Mouse (Mus musculus) CD4-positive helper T cell, adult 2 months (primary cell): ENCODE data around the gene Map3k13.
A peak's percentile ranks its signal among the peaks of the same experiment; 100 is the strongest.
"Not testable (repeated sequence)": the region's sequence is repeated elsewhere in the genome, so short reads cannot be mapped to it uniquely, and the experiment has no call there.

ENCODE experiments used
- DNase-seq: peaks from one replicate; pipeline ENCODE4 v3.0.0-alpha.2; 2012; ENCODE audit warnings: low read depth, missing footprints, low spot score

The Map3k13 gene

GRCm38 (mm10) chr16:21793875-21794696, at the start of gene Map3k13:
Map3k13 (plus strand) TSS chr16:21794346.
- peak; percentile 94 for DNase-seq

DNA sequence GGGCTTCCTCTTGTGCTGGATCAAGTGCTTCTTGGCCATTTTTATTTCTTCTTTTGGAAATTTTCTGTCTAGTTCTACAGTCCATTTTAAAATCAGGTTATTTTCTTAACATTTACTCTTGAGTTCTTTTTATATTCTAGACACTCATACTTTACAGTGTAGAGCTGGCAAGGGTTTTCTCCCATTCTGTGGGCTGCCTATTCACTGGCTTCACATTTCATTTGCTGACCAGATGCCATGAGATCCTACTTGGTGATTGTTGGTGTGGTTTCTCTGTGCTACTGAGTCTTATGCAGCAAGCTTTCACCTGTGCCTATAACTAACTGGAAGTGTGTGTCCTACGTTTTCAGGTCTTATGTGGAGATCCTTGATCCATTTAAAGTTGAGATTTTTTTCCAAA, 35.7 kb upstream of the Map3k13 start:
- DNase-seq: no peak

DNA sequence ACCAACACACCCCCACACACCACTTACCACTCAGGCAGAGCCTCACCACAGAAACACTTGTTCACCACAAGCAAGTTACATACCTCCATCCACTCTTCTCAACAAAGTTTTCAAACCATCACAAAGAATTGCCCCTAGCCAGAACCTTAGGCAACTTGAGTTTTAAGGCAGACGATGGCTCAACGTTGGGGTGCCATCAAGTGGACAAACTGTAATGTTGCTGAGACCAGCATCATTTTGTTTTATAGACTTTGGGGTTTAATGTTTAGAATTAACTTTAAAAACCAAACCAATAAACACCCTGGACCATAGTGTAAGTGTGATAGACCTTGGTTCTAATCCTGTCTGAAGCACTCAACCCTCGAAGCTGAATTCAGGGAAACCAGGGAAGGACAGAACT, 25.9 kb upstream of the Map3k13 start:
- DNase-seq: no peak

- peak; percentile 14 for DNase-seq
These were observed 24.5 kb upstream of the Map3k13 start for GRCm38 (mm10) chr16:21769667-21770066.

DNA sequence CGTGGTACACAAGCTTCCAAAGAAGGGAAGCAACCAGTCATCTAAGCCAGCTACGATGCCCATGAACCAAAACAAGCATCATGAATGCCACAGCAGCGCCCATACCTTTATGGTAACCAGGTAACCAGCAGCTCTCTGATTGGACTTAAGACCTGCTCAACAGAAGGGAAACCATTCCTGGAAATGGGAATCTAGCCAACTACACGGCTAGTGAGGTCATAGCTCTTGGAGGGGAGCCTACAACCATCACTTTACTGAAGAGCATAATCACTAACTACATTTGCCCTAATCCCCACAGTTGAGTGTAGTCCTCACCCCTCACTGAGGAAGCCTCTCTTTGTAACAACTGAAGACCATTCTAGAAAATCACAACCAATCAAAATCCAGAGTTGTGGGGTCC, 19.4 kb upstream of the Map3k13 start:
- no peak for DNase-seq

- DNase-seq: peak; percentile 10
These were observed 15.8 kb upstream of the Map3k13 start for GRCm38 (mm10) chr16:21778293-21778866.

GRCm38 (mm10) chr16:21779149-21779548, 15.0 kb upstream of the Map3k13 start:
- no peak for DNase-seq

DNA sequence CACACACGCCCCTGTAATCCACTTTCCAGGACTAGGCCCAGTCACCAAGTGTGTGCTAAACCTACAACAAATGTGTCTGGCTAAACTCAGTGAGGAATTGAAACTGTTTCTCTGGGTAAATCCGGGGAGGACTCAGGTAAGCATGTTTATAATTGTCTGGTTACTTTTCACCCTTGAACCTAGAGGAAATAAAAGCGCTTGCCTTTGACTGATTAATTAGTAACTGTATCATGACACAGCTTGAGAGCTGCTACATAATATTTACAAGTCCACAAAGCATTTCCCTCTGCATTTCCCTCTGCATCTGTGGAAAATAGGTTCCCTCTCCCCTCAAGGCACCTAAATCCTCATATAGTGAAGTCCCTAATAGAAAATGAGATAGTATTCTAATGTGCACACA, 12.9 kb upstream of the Map3k13 start:
- no peak for DNase-seq

DNA sequence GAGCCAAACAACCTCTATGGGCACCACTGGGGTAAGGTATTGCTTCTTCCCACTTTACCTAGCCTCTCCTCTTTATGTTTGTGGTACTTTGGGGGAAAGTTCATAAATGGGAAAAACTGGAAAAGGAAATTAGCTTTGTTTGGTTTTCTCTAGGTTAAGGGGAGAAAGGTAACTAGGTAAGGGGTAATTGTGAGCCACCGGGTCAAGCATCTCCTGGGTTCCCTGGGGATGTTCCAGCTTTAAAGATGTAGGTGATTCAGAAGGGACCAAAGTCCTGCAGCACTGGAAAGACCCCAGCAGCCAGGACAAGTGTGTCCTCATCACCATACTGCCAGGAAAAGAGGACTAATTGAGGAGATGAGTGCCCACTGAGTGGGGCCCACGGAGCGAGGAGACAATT, 12.3 kb upstream of the Map3k13 start:
- no peak for DNase-seq

DNA sequence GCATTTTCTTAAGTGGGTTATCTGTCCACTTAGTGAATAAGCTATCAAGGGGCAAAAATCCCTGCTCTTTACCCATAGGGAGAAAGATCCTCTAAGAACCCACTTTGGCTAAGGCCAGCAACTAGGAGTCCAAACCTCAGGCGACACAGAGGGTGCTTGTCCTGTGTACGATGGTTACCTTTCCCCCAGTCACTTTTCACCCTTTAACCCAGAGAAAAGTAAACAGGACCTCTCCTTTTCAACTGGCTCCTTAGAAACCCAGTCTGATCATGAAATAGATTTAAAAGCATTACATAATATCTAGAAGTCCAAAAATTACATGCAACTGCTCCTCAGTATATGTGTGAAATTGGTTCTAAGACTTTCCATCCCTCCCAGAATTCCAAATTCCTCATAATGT, 11.3 kb upstream of the Map3k13 start:
- no peak for DNase-seq

DNA sequence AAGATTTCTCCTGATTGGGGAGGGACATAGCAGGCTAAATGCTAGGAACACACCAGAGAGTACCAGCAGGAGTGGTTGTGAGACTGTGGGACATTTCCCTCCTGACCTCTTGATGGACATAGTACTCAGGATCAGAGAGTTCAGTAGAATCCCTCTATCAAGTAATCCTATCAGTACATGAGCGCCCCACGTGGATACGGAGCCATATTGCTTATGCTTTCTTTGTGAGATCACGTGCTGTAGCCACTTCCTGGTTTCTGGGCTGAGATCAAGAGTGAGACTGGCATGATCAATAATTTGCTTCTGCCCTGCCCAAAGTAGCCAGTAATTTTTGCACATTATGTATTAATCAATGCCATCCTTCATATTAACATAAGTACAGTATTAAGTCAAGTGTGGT, 9.1 kb upstream of the Map3k13 start:
- DNase-seq: peak; percentile 15

DNA sequence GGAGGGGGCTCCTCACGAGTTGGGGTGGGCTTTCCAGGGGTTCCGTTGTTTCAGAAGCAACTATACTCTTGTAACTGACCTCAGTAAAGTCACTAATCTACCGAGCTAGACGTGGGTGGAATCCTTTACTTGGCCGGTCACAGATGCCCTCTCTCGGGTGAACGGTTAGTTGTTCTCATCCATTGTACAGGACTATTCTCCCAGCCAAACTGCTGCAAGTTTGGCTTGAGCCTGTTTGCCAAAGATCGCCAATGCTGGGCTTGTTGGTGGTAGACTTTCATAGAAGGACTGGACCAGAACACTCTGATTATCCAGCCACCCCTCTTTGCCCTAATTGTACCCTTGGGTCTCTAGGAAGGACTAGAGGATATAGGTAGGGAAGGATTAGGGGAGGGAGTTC, 7.8 kb upstream of the Map3k13 start:
- no peak for DNase-seq

GRCm38 (mm10) chr16:21787516-21788353, 6.4 kb upstream of the Map3k13 start, which contains the start of gene Ehhadh:
Ehhadh (minus strand) TSS chr16:21787807.
- peak; percentile 73 for DNase-seq

GRCm38 (mm10) chr16:21788581-21788980, 5.6 kb upstream of the Map3k13 start:
- DNase-seq: no peak

- no peak for DNase-seq
These were observed 5.0 kb upstream of the Map3k13 start for GRCm38 (mm10) chr16:21789180-21789579.

GRCm38 (mm10) chr16:21790469-21790868, 3.7 kb upstream of the Map3k13 start:
- no peak for DNase-seq

DNA sequence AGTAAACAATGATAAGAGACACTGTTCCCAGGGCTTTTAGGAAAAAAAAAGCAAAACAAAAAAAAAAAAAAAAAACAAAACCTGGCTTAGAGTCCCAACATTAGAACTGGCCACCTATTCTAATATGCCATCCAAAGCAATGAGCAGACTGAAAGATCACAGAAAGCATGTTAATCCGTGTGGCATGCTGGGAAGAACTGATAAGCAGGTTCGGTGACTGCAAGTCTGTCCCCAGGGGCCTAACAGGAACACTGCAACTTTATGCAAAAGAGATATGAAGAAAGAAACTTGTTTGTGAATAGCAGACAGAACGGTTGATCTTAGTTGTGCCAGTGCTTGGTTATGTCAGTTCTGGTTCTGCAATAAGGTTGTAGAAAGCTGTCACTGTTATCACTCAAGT, 2.4 kb upstream of the Map3k13 start:
- DNase-seq: no peak

GRCm38 (mm10) chr16:21793080-21793810, 901 bp upstream of the Map3k13 start:
- DNase-seq: not testable (repeated sequence)

- no peak for DNase-seq
These were observed 525 bp downstream of the Map3k13 start for GRCm38 (mm10) chr16:21794697-21795045.

DNA sequence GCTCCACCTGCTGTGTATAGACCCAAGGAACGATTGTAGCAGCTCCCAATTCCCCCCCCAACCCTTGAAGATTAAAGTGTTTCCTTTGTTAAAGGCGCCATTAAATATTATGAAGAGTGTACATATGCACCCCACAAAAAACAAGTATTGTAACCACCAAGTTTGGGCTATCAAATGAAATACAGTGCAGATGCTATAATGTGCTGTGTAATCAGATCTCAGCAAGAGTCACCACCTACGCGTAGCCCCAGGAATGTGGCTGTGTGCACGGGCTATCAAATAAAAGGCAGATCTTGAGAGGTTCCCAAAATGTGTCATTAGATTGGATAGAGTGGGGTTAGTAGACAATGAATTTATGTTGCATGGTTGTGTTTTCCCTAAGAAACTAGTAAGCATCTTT, 925 bp downstream of the Map3k13 start:
- peak; percentile 16 for DNase-seq

DNA sequence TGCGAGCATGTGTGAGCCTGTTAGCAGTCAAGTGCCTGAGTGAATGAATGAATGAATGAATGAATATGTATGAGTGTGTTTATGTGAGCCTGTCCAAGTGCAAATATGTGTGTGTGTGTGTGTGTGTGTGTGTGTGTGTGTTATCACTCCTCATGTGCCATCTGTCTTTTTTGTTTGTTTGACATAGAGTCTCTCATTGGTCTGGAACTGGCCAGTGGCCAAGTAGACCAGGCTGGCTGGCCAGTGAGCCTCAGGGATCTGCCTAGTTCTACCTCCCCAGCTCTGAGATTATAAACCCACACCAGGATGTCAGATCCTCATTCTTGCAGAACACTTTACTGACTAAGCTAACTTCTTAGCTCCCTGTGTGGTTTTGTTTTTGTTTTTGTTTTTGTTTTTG, 10.1 kb downstream of the Map3k13 start:
- DNase-seq: no peak

GRCm38 (mm10) chr16:21806892-21807291, 12.7 kb downstream of the Map3k13 start:
- no peak for DNase-seq
